Mouse (Mus musculus): ENCODE measurements around the gene Kcnd2.
A peak's percentile ranks its signal among the peaks of the same experiment; 100 is the strongest.

Kcnd2 gene

DNA sequence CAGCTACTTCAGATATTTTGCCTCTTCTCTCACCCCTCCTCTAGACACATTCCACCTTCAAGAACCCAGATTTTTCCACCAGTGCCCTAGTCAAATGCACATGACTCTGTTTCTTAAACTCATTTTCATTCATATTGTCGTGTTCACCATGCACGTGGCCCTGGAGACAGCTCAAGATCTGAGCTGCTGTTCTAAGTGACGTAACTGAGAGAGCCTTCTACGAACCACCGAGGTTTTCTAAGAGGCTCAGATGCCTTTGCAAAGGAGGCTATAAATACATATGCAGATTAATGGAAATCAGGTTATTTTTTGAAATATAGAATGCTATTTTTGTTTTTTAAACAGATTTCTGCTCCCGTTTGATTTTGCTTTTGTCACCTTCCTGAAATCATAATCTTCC, 202.9 kb downstream of the Kcnd2 start:
- DNase-seq (ENCODE audit: low read depth, low spot score), result no peak

DNA sequence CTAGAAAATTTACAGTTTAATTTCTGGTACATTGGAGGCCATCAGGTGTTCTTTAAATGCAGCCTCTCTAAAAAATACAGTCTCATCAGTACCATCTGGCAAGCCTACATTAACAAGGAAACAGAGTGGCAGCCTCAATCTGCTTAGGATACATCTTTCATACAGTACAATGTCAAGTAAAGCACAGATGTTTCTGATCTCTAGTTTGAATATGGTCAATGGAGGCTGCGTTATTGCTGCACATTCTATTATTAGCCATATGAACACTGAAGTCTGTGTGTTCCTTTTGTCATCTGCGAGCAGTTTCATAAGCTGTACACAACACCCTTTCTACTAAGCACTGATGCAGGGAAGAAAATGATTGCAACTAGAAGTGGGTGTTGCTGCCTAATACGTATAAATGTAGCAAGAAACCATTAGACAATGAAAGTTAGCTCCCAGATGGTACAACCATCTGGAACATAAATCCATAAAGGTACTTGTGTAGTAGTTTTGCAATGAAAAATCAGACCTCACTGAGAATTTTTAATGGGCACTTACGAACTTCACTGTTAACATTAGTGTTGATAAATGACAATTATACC, 209.0 kb downstream of the Kcnd2 start:
- DNase-seq (ENCODE audit: low read depth, low spot score), result no peak

DNA sequence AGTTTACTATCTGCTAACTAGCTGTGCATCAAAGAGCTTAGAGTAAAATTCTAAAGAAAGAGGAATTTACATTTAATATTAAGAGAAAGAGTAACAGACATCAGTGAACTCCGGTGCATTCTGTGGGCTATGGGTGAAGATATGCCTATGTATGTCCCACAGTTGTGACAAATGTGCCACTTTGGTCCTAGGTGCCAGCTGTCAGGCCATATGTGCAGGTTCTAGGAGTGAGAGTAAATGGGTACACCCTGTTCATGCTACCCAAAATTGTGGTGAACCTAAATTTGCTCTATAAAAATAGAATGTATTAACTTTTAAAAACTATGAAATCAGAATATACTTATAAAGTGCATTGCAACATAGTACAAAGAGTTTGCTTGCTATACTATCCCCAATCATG, 215.8 kb downstream of the Kcnd2 start:
- DNase-seq (ENCODE audit: low read depth, low spot score), result no peak

DNA sequence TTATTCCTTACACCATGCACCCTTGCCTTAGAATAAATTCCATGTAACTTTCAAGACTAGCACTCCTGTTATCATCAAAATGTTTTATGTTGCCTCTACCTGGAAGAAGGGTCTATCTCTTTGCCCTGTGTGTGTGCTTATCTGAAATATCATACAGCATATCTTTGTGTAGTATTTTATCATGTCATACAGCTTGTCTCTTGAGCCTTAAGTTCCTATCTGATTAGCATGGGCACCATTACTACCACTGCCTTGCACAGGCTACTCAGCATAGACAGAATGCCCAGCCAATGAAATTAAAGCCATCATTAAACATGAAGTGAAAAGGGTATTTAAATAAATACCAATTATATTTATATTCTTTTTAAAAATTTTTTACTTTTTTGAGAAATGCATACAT, 249.4 kb downstream of the Kcnd2 start:
- DNase-seq (ENCODE audit: low read depth, low spot score), result no peak

DNA sequence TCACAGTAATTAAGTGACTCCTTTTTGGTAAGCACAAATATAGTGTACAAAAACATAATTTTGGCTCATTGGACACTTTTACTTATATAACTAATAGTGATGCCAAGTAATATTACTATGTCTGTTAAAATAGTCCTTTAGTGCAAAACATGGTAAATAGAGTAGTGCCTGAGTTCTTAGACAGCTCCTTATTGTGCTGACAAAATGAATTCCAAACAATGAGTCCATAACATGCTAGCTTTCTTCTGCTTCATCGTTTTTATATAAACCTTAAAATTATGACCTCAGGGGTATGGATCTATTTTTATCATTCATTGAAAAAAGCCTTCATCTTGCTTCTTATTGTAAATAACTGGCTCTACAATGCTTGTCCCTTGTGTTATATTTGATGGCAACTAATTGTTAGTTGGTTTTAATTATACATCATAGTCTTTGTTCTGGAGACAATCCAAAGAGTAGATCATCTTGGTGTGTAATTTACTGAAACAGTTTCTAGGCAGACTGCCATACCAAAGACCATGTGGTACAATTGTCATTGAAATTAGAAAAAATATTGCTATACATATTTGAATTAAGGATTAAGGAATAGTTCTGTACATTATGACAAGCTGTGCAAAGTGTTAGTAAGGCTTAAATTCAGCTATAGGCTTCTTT, 256.7 kb downstream of the Kcnd2 start:
- no peak for DNase-seq (ENCODE audit: low read depth, low spot score)

GRCm38 (mm10) chr6:21482714-21483113, 267.4 kb downstream of the Kcnd2 start:
- no peak for DNase-seq (ENCODE audit: low read depth, low spot score)

DNA sequence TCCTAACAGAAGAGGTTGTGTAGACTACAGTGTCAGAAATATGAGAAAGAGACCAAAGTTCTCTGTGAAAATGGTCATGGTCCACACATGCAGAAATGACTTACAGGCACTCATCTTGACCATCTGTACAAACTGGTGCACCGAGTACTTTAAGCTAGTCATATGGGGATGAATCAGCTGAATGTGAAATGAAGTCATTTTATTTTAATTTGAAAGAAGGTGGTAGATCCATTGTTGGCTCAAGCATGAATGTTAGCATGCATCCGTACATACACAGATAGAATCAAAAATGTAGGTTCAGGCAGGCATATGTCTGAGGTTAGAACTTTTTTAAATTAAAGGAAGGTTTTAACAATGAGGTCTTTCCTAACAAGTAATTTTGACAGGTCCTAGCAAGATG, 273.2 kb downstream of the Kcnd2 start:
- no peak for DNase-seq (ENCODE audit: low read depth, low spot score)

GRCm38 (mm10) chr6:21502921-21503320, 287.6 kb downstream of the Kcnd2 start:
- no peak for DNase-seq (ENCODE audit: low read depth, low spot score)

DNA sequence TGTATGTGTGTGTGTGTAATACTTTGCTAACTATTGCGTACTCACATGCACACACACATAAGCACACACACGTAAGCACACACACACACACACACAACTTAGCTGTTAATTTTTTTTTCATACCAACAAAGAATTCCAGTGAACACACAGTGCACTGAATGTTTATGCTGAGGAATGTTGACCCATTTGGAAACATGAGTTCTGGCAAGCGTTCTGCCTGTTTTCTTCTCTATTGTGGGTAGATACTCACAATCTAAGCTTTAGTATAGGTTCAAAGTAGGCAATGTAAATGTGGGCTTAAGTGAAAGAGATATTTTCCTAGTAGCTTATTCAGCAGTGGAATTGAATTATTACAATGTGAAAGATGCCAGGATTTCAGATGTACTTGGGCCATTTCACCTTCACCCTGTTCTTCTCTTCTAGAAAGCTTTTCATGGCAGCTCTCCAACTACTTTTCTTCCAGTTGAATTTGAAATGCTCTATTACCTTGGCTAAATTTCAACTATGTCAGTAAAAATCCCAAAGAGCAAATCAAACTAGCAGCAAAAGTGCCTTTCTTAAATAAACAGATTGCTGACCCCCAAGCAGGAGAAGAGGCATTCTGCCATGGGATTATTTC, 295.4 kb downstream of the Kcnd2 start:
- DNase-seq (ENCODE audit: low read depth, low spot score), result no peak

- DNase-seq (ENCODE audit: low read depth, low spot score), result no peak
Measured at GRCm38 (mm10) chr6:21520351-21520750, 305.0 kb downstream of the Kcnd2 start.

DNA sequence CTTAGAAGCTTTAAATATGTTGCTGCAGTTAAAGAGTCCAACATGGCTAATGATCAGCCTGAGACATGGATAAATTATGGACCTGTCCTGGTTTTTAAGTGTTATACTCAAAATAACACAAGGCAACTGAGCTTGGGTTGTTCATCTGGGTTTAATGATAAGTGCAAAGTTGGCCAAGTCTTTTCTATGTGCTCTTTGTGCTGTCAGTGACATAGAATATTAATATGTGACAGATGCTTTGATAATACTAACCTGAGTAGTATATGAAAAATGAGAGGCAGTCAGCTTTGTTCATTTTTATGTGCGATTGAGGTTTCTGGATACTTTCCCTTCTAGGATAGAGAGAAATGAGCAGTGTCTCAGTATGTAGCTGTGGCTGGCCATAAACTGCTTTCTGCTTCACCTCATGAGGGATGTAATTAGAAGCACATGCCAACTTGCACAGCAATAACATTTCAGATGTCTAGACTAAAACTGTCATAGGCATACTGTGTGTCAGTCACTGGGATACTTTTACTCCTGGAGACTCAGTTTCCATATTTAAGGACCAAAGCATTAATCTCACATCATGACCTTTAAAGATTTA, 312.3 kb downstream of the Kcnd2 start:
- DNase-seq (ENCODE audit: low read depth, low spot score), result no peak

DNA sequence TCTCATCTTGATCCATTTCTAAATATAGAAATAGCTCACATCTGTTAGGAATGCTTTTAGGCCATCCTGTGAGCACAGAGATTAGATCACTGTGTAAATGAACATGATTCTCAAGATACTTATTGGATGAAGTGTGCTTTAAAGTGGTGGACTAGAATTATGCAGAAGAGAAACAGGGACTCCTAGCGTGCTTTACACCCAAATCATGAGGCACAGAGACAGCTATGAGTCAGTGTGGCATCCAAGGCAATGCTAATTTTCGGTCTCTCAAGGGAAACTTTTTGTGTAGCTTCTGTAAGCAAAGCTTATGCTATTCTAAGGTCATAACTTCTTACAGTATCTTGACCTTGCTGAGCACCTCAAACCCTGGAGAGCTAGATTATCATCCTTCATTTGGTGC, 318.7 kb downstream of the Kcnd2 start:
- no peak for DNase-seq (ENCODE audit: low read depth, low spot score)

DNA sequence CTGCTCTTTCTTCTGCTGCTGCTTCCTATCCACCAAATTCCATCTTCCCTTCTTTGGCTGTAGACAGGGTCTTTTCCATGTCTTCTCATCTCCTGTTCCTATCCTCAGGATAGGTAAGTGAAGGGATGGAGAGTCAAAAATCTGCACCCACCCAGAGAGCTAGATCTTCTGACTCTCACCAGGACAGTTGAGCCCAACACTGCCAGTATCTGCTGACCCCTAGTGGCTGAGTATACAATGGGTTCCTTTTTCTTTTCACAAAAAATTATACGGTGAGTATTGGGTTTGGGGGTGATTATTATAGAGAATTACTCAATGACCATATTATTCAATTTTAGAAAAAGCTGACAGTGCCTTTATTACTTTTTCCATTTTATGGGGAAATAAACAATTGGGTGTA, 319.5 kb downstream of the Kcnd2 start:
- peak; percentile 2 for DNase-seq (ENCODE audit: low read depth, low spot score)

DNA sequence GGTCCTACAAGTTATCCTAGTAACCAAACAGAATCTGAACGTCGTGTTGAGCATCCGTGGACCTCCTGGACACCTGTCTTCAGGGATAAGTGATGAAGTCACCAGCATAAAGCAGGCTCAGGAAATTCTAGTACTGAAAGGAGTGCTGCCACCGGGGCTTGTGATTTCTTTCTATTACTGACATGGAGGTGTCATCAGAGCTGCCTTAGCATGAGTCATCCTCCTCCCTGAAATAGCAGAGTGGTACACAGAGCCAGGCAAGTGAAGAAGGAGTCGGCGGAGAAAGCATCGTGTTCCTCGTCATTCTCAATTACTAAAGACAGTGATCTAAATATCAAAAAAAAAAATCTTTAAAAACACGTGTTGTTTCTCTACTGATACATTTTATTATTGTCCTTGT, 336.2 kb downstream of the Kcnd2 start:
- DNase-seq (ENCODE audit: low read depth, low spot score), result no peak

GRCm38 (mm10) chr6:21570964-21571363, 355.7 kb downstream of the Kcnd2 start:
- DNase-seq (ENCODE audit: low read depth, low spot score), result no peak

DNA sequence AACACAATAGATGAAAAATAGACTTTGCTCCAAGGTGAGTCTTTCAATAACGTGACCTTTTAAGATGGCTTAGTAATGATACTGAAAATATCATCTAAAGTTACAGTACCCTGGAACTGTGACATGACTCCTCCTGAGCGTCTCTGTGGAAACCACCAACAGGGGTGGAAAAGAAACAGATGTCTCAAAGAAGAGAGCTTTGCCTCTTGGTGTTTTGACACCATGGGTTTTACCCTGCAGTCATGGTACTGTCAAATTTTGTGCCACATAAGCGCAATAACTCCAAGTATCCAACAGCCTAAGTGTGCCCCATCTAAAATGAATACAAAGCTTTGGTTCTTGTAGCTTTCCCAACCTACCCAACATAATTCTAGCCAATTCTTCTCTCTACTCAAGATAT, 374.9 kb downstream of the Kcnd2 start:
- DNase-seq (ENCODE audit: low read depth, low spot score), result no peak

GRCm38 (mm10) chr6:21597424-21597823, 382.1 kb downstream of the Kcnd2 start:
- DNase-seq (ENCODE audit: low read depth, low spot score), result no peak

- no peak for DNase-seq (ENCODE audit: low read depth, low spot score)
Measured at GRCm38 (mm10) chr6:21609381-21610059, 394.2 kb downstream of the Kcnd2 start.

GRCm38 (mm10) chr6:21629989-21630388, 414.7 kb downstream of the Kcnd2 start:
- DNase-seq (ENCODE audit: low read depth, low spot score), result no peak

- DNase-seq (ENCODE audit: low read depth, low spot score), result no peak
Measured at GRCm38 (mm10) chr6:21655681-21656080, 440.4 kb downstream of the Kcnd2 start.

GRCm38 (mm10) chr6:21664135-21664534, 448.8 kb downstream of the Kcnd2 start:
- no peak for DNase-seq (ENCODE audit: low read depth, low spot score)

DNA sequence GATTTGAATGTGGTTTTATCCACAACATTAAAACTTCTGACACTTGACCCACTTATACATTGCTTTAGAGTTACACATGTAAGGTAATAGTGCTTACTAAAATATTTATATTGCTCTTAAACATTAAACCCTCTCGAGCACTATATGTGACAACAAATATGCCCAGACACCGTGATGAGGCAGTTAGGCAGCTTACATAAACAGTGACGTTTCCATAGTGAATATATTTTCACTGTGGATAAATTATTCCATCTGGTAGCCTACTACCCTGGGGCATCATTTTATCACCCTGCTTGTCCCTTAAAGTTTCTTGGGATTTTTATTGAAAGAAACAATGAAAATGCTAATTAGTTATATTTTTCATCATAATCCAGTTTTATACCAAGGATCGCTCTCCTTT, 449.3 kb downstream of the Kcnd2 start:
- DNase-seq (ENCODE audit: low read depth, low spot score), result no peak
